Comparison of ENCODE assay signal across 11 mouse cellular contexts in the genomic region with DNA sequence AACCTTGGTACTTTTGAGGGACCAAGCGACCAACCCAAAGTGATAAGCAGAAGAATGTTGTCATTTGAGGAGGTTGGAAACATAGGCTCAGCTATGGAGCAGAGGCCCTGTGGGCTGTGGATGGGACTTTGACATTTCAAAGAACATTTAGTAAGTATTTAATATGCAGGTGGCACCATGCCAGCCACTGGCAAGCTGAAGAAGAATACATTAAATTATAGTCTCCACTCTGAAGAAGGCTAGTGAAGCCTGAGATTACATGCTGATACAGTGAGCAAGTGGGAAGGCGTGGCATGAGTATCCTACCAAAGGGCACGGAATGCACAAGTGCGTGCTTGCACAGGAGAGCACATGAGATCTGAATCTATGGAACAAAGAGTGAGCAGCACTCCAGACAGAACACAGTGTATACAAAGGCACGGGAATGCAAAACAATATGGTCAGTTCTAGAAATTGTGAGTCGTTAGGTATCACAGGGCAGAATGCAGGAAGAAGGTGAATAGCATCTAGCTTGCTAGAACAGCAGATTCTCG. TPM values are rescaled to one million over a fixed set of nuclear protein-coding genes. Genes with fewer than 3 reads are reported as not detected.
A peak's percentile ranks its signal among the peaks of the same experiment; 100 is the strongest.
DNase-seq lines count a peak whose midpoint lies in the region; ATAC-seq and TF ChIP-seq lines count a peak whose summit lies in the region.
"Had no signal": no experiment of that assay in that cellular context is flagged by ENCODE, and none has a peak within 500 bp of the region (broad histone marks: within the 10 kb centered on the region; RNA-seq: fewer than 3 reads in every experiment).

No protein-coding gene starts in this region.

- 67% methylated on average over 7 of the region's 7 CpGs for WGBS in embryonic facial prominence, embryonic 15.5 days
- 86% methylated on average over 7 of the region's 7 CpGs for WGBS in embryonic facial prominence, embryonic 10.5 days
- WGBS in liver, embryonic 11.5 days = 80% methylated on average over 7 of the region's 7 CpGs
- 74% methylated on average over 7 of the region's 7 CpGs for WGBS in liver, postnatal 0 days (ENCODE audit: insufficient replicate concordance)
- 32% methylated on average over 7 of the region's 7 CpGs for WGBS in intestine, postnatal 0 days

- TF ChIP-seq EP300 in liver, postnatal 0 days (IDR thresholded peaks at IDR 0.05; ENCODE audit: low read depth) = no peak

- H3K9ac ChIP-seq in embryonic facial prominence, embryonic 15.5 days = no peak overlapping the region
- no peak overlapping the region for H3K9ac ChIP-seq in liver, embryonic 11.5 days (ENCODE audit: low read depth, low read length)
- no peak overlapping the region for H3K9ac ChIP-seq in liver, postnatal 0 days (replicated peaks)
- no peak overlapping the region for H3K9ac ChIP-seq in intestine, postnatal 0 days (ENCODE audit: low read depth, low read length)

- peaks cover 48% of the 10 kb centered on the region for H3K4me1 ChIP-seq in embryonic facial prominence, embryonic 15.5 days
- H3K4me1 ChIP-seq in embryonic facial prominence, embryonic 10.5 days = peaks cover 43% of the 10 kb centered on the region
- H3K4me1 ChIP-seq in liver, embryonic 11.5 days (replicated peaks; ENCODE audit: control insufficient read depth, insufficient read depth, low read length) = peaks cover 36% of the 10 kb centered on the region
- peaks cover 27% of the 10 kb centered on the region for H3K4me1 ChIP-seq in liver, postnatal 0 days (ENCODE audit: insufficient read depth)
- peaks cover 3% of the 10 kb centered on the region; the same call in 1 of the 2 replicates for H3K4me1 ChIP-seq in intestine, postnatal 0 days (replicated peaks; ENCODE audit: control insufficient read depth, insufficient read depth, low read length)

- no peak for ATAC-seq in embryonic facial prominence, embryonic 15.5 days (ENCODE audit: insufficient number of reproducible peaks, low FRiP score, low TSS enrichment, low read depth)
- ATAC-seq in liver, embryonic 11.5 days (replicated peaks; ENCODE audit: low FRiP score) = no peak
- no peak for ATAC-seq in liver, postnatal 0 days
- 0 out of 2 replicates have a peak, but pooled peaks have one; percentile 20 for ATAC-seq in intestine, postnatal 0 days
- no peak for ATAC-seq in megakaryocyte progenitor cell, adult 5-6 weeks (replicated peaks; ENCODE audit: poor library complexity)

- H3K4me2 ChIP-seq in embryonic facial prominence, embryonic 15.5 days (replicated peaks) = no peak overlapping the region
- H3K4me2 ChIP-seq in liver, embryonic 11.5 days = no peak overlapping the region
- no peak overlapping the region for H3K4me2 ChIP-seq in liver, postnatal 0 days (ENCODE audit: low read depth, low read length)
- H3K4me2 ChIP-seq in intestine, postnatal 0 days (replicated peaks; ENCODE audit: low read depth) = peak overlapping the region; percentile 38

- H3K4me3 ChIP-seq in embryonic facial prominence, embryonic 15.5 days (replicated peaks) = no peak overlapping the region
- H3K4me3 ChIP-seq in embryonic facial prominence, embryonic 10.5 days = no peak overlapping the region
- no peak overlapping the region for H3K4me3 ChIP-seq in liver, embryonic 11.5 days (ENCODE audit: low read depth, low read length)
- no peak overlapping the region for H3K4me3 ChIP-seq in liver, postnatal 0 days (ENCODE audit: low read depth, low read length)
- no peak overlapping the region for H3K4me3 ChIP-seq in intestine, postnatal 0 days (ENCODE audit: low read depth, low read length)

- peak overlapping the region; percentile 92; the same call in 1 of the 2 replicates for H3K27ac ChIP-seq in embryonic facial prominence, embryonic 15.5 days (replicated peaks)
- no peak overlapping the region for H3K27ac ChIP-seq in embryonic facial prominence, embryonic 10.5 days (replicated peaks)
- H3K27ac ChIP-seq in liver, embryonic 11.5 days (ENCODE audit: low read depth, low read length) = 0 out of 2 replicates have a peak overlapping the region, but pooled peaks have one; percentile 13
- H3K27ac ChIP-seq in liver, postnatal 0 days (ENCODE audit: low read depth) = no peak overlapping the region
- peak overlapping the region; percentile 57; the same call in 1 of the 2 replicates for H3K27ac ChIP-seq in intestine, postnatal 0 days (ENCODE audit: low read depth, low read length)

- no peaks in the 10 kb centered on the region for H3K27me3 ChIP-seq in embryonic facial prominence, embryonic 15.5 days
- no peaks in the 10 kb centered on the region for H3K27me3 ChIP-seq in embryonic facial prominence, embryonic 10.5 days (replicated peaks; ENCODE audit: low read depth, poor library complexity, severe bottlenecking)
- no peaks in the 10 kb centered on the region for H3K27me3 ChIP-seq in liver, embryonic 11.5 days (replicated peaks; ENCODE audit: control insufficient read depth, insufficient read depth, low read length)
- H3K27me3 ChIP-seq in liver, postnatal 0 days (ENCODE audit: insufficient read depth, low read length) = no peaks in the 10 kb centered on the region
- H3K27me3 ChIP-seq in intestine, postnatal 0 days (replicated peaks; ENCODE audit: control insufficient read depth, insufficient read depth, low read length) = no peaks in the 10 kb centered on the region

- no peaks in the 10 kb centered on the region for H3K9me3 ChIP-seq in embryonic facial prominence, embryonic 15.5 days (replicated peaks)
- no peaks in the 10 kb centered on the region for H3K9me3 ChIP-seq in embryonic facial prominence, embryonic 10.5 days
- H3K9me3 ChIP-seq in liver, embryonic 11.5 days (ENCODE audit: control insufficient read depth, low read length) = no peaks in the 10 kb centered on the region
- H3K9me3 ChIP-seq in liver, postnatal 0 days (ENCODE audit: low read length) = no peaks in the 10 kb centered on the region
- H3K9me3 ChIP-seq in intestine, postnatal 0 days (ENCODE audit: control insufficient read depth) = no peaks in the 10 kb centered on the region

- DNase-seq in embryonic facial prominence, embryonic 10.5 days (ENCODE audit: low spot score) = no peak
- no peak for DNase-seq in liver, embryonic 11.5 days (ENCODE audit: low spot score)
- no peak for DNase-seq in liver, postnatal 0 days
- peak; percentile 46 for DNase-seq in lung, postnatal 36 days
- no peak for DNase-seq in thymus, postnatal 36 days
- DNase-seq: cerebellum, postnatal 10 days; heart, postnatal 10 days; thymus, postnatal 14 days had no signal

- no peak for TF ChIP-seq CTCF in liver, postnatal 0 days (IDR thresholded peaks at IDR 0.05; ENCODE audit: low read depth)
- no peak for TF ChIP-seq CTCF in intestine, postnatal 0 days (IDR thresholded peaks at IDR 0.05; ENCODE audit: low read depth)

- no peaks in the 10 kb centered on the region for H3K36me3 ChIP-seq in embryonic facial prominence, embryonic 15.5 days
- H3K36me3 ChIP-seq in embryonic facial prominence, embryonic 10.5 days (replicated peaks) = no peaks in the 10 kb centered on the region; the same call in 1 of the 2 replicates
- no peaks in the 10 kb centered on the region for H3K36me3 ChIP-seq in liver, embryonic 11.5 days (ENCODE audit: control insufficient read depth, insufficient read depth, low read length)
- no peaks in the 10 kb centered on the region for H3K36me3 ChIP-seq in liver, postnatal 0 days (replicated peaks; ENCODE audit: insufficient read depth, low read length)
- H3K36me3 ChIP-seq in intestine, postnatal 0 days (ENCODE audit: control insufficient read depth, insufficient read depth) = no peaks in the 10 kb centered on the region

RNA-seq across cellular contexts. Expression of gene Tmbim1, which starts 24.5 kb away (rescaled TPM):
- 56.6 and 63.9 TPM in 2 replicates for polyA plus RNA-seq in embryonic facial prominence, embryonic 15.5 days (2015; fragmentation: Nextera tagmentation; extraction: Ambion mirVana)
- polyA plus RNA-seq in embryonic facial prominence, embryonic 10.5 days (2016; fragmentation: Nextera tagmentation; extraction: Ambion mirVana) = 12.4 and 12.5 TPM in 2 replicates
- polyA plus RNA-seq in liver, embryonic 11.5 days (2014; fragmentation: Nextera tagmentation; extraction: Ambion mirVana) = 21.7 and 22.9 TPM in 2 replicates
- polyA plus RNA-seq in liver, postnatal 0 days (2015; fragmentation: Nextera tagmentation; extraction: Ambion mirVana) = 18.5 and 18.7 TPM in 2 replicates
- polyA plus RNA-seq in intestine, postnatal 0 days (2015; fragmentation: Nextera tagmentation; extraction: Ambion mirVana) = 47.4 and 49.1 TPM in 2 replicates
- total RNA-seq in megakaryocyte progenitor cell, adult 5-6 weeks (2015) = 13.6 and 13.8 TPM in 2 replicates
- total RNA-seq in megakaryocyte progenitor cell, adult 5-6 weeks (2017) = 14.0 and 18.4 TPM in 2 replicates

RNA-seq across cellular contexts. Expression of gene Catip, which starts 31.9 kb away (rescaled TPM):
- polyA plus RNA-seq in embryonic facial prominence, embryonic 15.5 days (2015; fragmentation: Nextera tagmentation; extraction: Ambion mirVana) = 2.5 and 2.8 TPM in 2 replicates
- 0.22 and 0.28 TPM in 2 replicates for polyA plus RNA-seq in embryonic facial prominence, embryonic 10.5 days (2016; fragmentation: Nextera tagmentation; extraction: Ambion mirVana)
- polyA plus RNA-seq in liver, embryonic 11.5 days (2014; fragmentation: Nextera tagmentation; extraction: Ambion mirVana) = 0.21 TPM in 1 of 2 replicates, not detected in the other
- 0.11 TPM in 1 of 2 replicates, not detected in the other for polyA plus RNA-seq in liver, postnatal 0 days (2015; fragmentation: Nextera tagmentation; extraction: Ambion mirVana)
- 0.25 and 0.33 TPM in 2 replicates for polyA plus RNA-seq in intestine, postnatal 0 days (2015; fragmentation: Nextera tagmentation; extraction: Ambion mirVana)
- 0.37 TPM in 1 of 2 replicates, not detected in the other for total RNA-seq in megakaryocyte progenitor cell, adult 5-6 weeks (2015)
- total RNA-seq in megakaryocyte progenitor cell, adult 5-6 weeks (2017) = not detected in 2 replicates

RNA-seq across cellular contexts. Expression of gene Slc11a1, which starts 45.0 kb away (rescaled TPM):
- polyA plus RNA-seq in embryonic facial prominence, embryonic 15.5 days (2015; fragmentation: Nextera tagmentation; extraction: Ambion mirVana) = 3.7 and 4.7 TPM in 2 replicates
- polyA plus RNA-seq in embryonic facial prominence, embryonic 10.5 days (2016; fragmentation: Nextera tagmentation; extraction: Ambion mirVana) = 1.7 and 2.1 TPM in 2 replicates
- 10.0 and 10.4 TPM in 2 replicates for polyA plus RNA-seq in liver, embryonic 11.5 days (2014; fragmentation: Nextera tagmentation; extraction: Ambion mirVana)
- 12.8 and 15.1 TPM in 2 replicates for polyA plus RNA-seq in liver, postnatal 0 days (2015; fragmentation: Nextera tagmentation; extraction: Ambion mirVana)
- 3.8 and 4.3 TPM in 2 replicates for polyA plus RNA-seq in intestine, postnatal 0 days (2015; fragmentation: Nextera tagmentation; extraction: Ambion mirVana)
- total RNA-seq in megakaryocyte progenitor cell, adult 5-6 weeks (2015) = 2.1 and 3.8 TPM in 2 replicates
- total RNA-seq in megakaryocyte progenitor cell, adult 5-6 weeks (2017) = 0.95 and 1.7 TPM in 2 replicates

RNA-seq across cellular contexts. Expression of gene Pnkd, which starts 45.2 kb away (rescaled TPM):
- polyA plus RNA-seq in embryonic facial prominence, embryonic 15.5 days (2015; fragmentation: Nextera tagmentation; extraction: Ambion mirVana) = 120 and 130 TPM in 2 replicates
- 108 and 109 TPM in 2 replicates for polyA plus RNA-seq in embryonic facial prominence, embryonic 10.5 days (2016; fragmentation: Nextera tagmentation; extraction: Ambion mirVana)
- polyA plus RNA-seq in liver, embryonic 11.5 days (2014; fragmentation: Nextera tagmentation; extraction: Ambion mirVana) = 79.7 and 84.3 TPM in 2 replicates
- 46.7 and 50.0 TPM in 2 replicates for polyA plus RNA-seq in liver, postnatal 0 days (2015; fragmentation: Nextera tagmentation; extraction: Ambion mirVana)
- polyA plus RNA-seq in intestine, postnatal 0 days (2015; fragmentation: Nextera tagmentation; extraction: Ambion mirVana) = 103 and 107 TPM in 2 replicates
- total RNA-seq in megakaryocyte progenitor cell, adult 5-6 weeks (2015) = 29.8 and 32.4 TPM in 2 replicates
- total RNA-seq in megakaryocyte progenitor cell, adult 5-6 weeks (2017) = 11.2 and 21.6 TPM in 2 replicates

RNA-seq across cellular contexts. Expression of gene Aamp, which starts 45.4 kb away (rescaled TPM):
- 247 and 256 TPM in 2 replicates for polyA plus RNA-seq in embryonic facial prominence, embryonic 15.5 days (2015; fragmentation: Nextera tagmentation; extraction: Ambion mirVana)
- polyA plus RNA-seq in embryonic facial prominence, embryonic 10.5 days (2016; fragmentation: Nextera tagmentation; extraction: Ambion mirVana) = 259 and 262 TPM in 2 replicates
- polyA plus RNA-seq in liver, embryonic 11.5 days (2014; fragmentation: Nextera tagmentation; extraction: Ambion mirVana) = 190 and 193 TPM in 2 replicates
- polyA plus RNA-seq in liver, postnatal 0 days (2015; fragmentation: Nextera tagmentation; extraction: Ambion mirVana) = 105 and 109 TPM in 2 replicates
- polyA plus RNA-seq in intestine, postnatal 0 days (2015; fragmentation: Nextera tagmentation; extraction: Ambion mirVana) = 130 and 136 TPM in 2 replicates
- total RNA-seq in megakaryocyte progenitor cell, adult 5-6 weeks (2015) = 45.3 and 49.7 TPM in 2 replicates
- 98.1 and 104 TPM in 2 replicates for total RNA-seq in megakaryocyte progenitor cell, adult 5-6 weeks (2017)

Comparison
In these comparisons a context has a peak if more than half of its experiments do, and no peak if none do; other contexts are left out.
1. H3K27ac ChIP-seq: peak in embryonic facial prominence, embryonic 15.5 days (single experiment), liver, embryonic 11.5 days (single experiment) and intestine, postnatal 0 days (single experiment); none in embryonic facial prominence, embryonic 10.5 days (single experiment) and liver, postnatal 0 days (single experiment).